Mouse (Mus musculus) embryonic fibroblast, embryonic 13.5 days (primary cell): Measurements from ENCODE around the gene Serpine1.

Source experiments
- CTCF ChIP-seq: IDR thresholded peaks from 2 replicates; pipeline ENCODE4 v1.5.1; 2011; ENCODE audit warnings: mild to moderate bottlenecking, control low read depth, low read length, moderate library complexity, borderline replicate concordance; ENCODE audit not compliant: insufficient read depth
- POLR2A ChIP-seq: IDR thresholded peaks from 2 replicates; pipeline ENCODE4 v1.6.1; 2011; ENCODE audit warnings: low read depth, mild to moderate bottlenecking, control low read depth, low read length, moderate library complexity

DNA sequence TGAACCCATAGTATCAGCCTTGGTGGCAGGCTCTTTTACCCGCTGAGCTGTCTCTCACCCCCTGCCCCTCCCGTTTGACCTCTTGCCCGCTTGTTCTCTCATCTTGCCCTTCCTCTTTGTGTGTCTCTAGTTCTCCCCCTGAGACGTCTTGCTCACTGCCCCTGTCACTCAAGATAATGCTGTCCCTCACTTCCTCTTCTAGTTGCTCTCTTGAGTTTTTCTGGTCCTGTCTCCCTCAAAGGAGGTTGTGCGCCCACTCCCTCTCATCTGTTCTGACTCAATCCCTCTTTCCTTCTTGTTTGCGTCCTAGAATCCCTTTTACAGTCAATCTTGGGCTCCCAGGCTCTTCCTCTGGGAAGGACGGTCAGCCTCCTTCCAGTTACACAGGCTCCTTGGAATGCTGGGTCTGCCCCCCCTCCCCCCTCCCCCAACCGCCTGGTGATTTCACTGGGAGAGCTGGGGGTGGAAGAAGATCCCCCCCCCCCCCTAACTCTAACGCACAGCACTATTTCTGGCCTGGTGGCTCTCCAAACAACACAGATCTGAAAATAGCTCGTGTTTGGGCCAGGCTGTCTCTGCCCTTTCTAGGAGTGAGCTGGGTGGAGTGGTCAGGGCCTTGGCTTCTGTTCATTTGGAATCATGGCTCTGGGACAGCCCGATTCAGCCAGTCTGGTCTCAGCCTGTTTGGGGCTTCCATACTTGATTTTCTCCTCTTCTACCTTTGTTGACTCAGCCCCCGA lies 4.3 kb upstream of the Serpine1 start:
- no peak for TF ChIP-seq CTCF
- no peak for TF ChIP-seq POLR2A
